Mouse (Mus musculus): ENCODE data around the gene Pacs1.

DNA sequence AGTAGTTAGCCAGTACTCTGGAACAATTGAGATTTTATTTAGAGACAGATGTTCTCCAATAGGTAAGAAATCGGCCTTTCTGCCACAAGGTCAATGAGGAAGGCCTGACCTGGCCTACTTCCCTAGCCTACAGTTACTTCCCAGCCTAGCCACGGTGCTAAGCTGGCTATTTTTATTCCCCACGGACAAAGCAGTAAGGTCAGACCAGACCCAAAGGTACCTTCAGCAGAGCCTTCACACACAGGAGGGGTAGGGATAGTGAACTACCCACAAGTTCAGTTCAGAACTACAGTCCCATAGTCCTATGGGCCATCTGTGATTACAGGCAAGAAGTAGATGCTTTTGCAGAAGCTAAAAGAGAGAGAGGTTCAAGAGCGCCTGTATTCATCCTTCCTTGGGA is 997 bp upstream of the Pacs1 start:
- TF ChIP-seq CTCF (IDR thresholded peaks at IDR 0.05; ENCODE audit: low read depth): no peak
- no peak for TF ChIP-seq EP300 (IDR thresholded peaks at IDR 0.05; ENCODE audit: low read depth)
